Mouse (Mus musculus) E14TG2a.4 (cell line): ENCODE results near the gene Chst8.

Source experiments
- CTCF ChIP-seq: conservative IDR thresholded peaks from 2 replicates; pipeline ENCODE4 v1.5.1; 2014; ENCODE audit warnings: low read length
- POU5F1 ChIP-seq: IDR thresholded peaks from 2 replicates; pipeline ENCODE4 v1.6.1; 2014; ENCODE audit warnings: low read length, borderline replicate concordance

DNA sequence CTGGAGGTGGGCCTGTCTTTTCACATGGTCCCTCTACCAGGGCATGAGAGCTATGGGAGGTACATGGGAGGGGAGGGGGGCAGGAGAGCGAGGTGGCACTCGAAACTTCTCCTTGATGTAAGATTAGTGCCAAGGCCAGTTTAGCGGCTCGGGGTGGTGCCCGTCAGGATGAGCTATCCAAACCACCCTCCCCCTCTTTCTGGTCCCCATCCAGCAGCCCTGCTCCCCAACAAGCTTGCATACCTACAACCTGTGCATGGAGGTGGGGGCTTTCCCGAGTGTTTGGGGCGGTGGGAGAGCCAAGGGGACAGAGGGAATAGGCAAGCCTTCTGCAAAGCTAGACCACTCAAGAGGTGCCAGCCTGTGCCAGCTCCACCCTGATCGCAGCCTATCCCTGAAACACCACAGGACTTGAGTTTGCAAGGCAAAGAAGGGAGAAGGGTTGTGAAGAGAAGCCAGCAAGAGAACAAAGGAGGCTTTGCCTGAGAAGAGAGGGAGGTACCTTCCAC lies 182.8 kb downstream of the Chst8 start:
- TF ChIP-seq CTCF (no peak), POU5F1 (no peak)
